Mouse (Mus musculus): ENCODE measurements around the gene Znrf1. TPM values are rescaled to one million over a fixed set of nuclear protein-coding genes. Genes with fewer than 3 reads are reported as not detected.

The Znrf1 gene
- polyA plus RNA-seq, 1 experiment from 2014 or later = 11.0 TPM

GRCm38 (mm10) chr8:111597310-111597709 is 61.4 kb downstream of the Znrf1 start:
- peaks cover 37% of the 10 kb centered on the region for H3K4me1 ChIP-seq (ENCODE audit: control insufficient read depth, insufficient read depth, low read length)
- no peaks in the 10 kb centered on the region for H3K36me3 ChIP-seq (ENCODE audit: control insufficient read depth, insufficient read depth, low read length)
- 17% methylated on average over 1 of the region's 1 CpGs for WGBS
- no peaks in the 10 kb centered on the region for H3K9me3 ChIP-seq (ENCODE audit: control insufficient read depth, low read length)
- ATAC-seq = peak; percentile 82
- H3K9ac ChIP-seq (ENCODE audit: low read depth, low read length) = no peak overlapping the region
- no peaks in the 10 kb centered on the region for H3K27me3 ChIP-seq (replicated peaks; ENCODE audit: control insufficient read depth, insufficient read depth, low read length)
- H3K4me3 ChIP-seq (ENCODE audit: low read length) = no peak overlapping the region; the same call in 1 of the 2 replicates
- H3K4me2 ChIP-seq (ENCODE audit: low read depth, low read length) = peak overlapping the region; percentile 22; the same call in 1 of the 2 replicates
- H3K27ac ChIP-seq (ENCODE audit: low read length) = peak overlapping the region; percentile 91

DNA sequence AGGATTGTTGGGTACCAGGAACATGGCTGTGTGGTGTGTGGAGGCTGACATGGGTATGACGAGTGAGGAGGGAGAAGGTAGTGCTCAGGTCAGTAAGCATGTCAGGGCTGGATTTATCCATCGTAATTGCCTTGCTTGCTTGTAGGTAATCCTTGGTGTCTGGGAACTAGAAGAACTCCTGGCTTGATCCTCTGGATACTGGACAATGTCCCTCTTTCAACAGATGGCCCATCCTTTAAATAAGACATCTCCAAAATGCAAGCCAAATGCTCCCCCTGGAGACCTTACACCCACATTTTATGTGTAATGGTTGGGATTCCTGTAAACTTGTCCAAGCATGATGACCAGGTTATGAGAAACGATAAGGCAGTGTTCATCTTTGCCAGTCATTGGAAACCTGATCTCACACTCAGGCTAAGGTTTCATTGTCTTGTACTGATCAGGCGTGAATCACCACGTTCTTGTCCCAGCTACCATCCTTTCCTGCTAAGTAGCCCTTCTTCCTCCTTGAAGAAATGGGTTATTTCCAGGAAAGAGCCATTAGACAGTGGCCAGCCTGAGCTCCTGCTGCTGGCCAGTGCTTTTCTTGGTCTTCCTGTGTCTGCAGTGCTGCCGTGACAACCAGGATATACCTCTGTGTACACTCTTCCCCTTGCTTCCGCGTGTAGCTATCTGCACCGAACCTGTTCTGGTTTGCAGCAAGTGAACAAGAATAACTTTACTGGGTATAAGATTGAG is 64.0 kb downstream of the Znrf1 start:
- ATAC-seq = no peak
- Histone ChIP-seq H3K9ac (ENCODE audit: low read depth, low read length) (no peak overlapping the region), H3K4me2 (ENCODE audit: low read depth, low read length) (no peak overlapping the region), H3K27me3 (replicated peaks; ENCODE audit: control insufficient read depth, insufficient read depth, low read length) (no peaks in the 10 kb centered on the region), H3K9me3 (ENCODE audit: control insufficient read depth, low read length) (no peaks in the 10 kb centered on the region), H3K27ac (ENCODE audit: low read length) (no peak overlapping the region), H3K4me1 (ENCODE audit: control insufficient read depth, insufficient read depth, low read length) (peaks cover 33% of the 10 kb centered on the region), H3K36me3 (ENCODE audit: control insufficient read depth, insufficient read depth, low read length) (no peaks in the 10 kb centered on the region), H3K4me3 (ENCODE audit: low read length) (no peak overlapping the region)
- 82% methylated on average over 9 of the region's 9 CpGs for WGBS

DNA sequence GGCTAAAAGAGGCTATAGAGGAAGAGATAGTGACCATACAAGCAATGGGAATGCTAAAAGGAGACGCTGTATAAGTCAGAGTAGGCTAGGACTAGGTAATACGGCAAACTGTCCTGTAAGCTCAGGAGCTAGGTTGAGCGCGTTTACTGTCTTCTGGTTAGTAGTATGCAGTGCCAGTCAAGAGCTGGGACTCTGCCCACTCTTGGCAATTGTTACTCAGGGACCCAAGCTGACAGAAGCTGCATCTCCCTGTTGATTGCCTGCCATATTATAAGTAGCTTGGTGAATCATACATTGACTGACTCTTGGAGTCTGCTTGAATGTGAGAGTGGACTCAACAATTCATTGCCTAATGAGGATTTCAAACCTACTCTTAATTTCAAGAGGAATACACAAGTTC is 66.2 kb downstream of the Znrf1 start:
- Histone ChIP-seq H3K9ac (ENCODE audit: low read depth, low read length) (no peak overlapping the region), H3K27me3 (replicated peaks; ENCODE audit: control insufficient read depth, insufficient read depth, low read length) (no peaks in the 10 kb centered on the region), H3K9me3 (ENCODE audit: control insufficient read depth, low read length) (no peaks in the 10 kb centered on the region), H3K27ac (ENCODE audit: low read length) (no peak overlapping the region), H3K4me1 (ENCODE audit: control insufficient read depth, insufficient read depth, low read length) (peaks cover 20% of the 10 kb centered on the region), H3K4me3 (ENCODE audit: low read length) (no peak overlapping the region), H3K4me2 (ENCODE audit: low read depth, low read length) (no peak overlapping the region), H3K36me3 (ENCODE audit: control insufficient read depth, insufficient read depth, low read length) (no peaks in the 10 kb centered on the region)
- ATAC-seq = no peak
- WGBS = 97% methylated on average over 4 of the region's 4 CpGs

- H3K4me2 ChIP-seq (ENCODE audit: low read depth, low read length) = no peak overlapping the region
- no peaks in the 10 kb centered on the region for H3K27me3 ChIP-seq (replicated peaks; ENCODE audit: control insufficient read depth, insufficient read depth, low read length)
- H3K27ac ChIP-seq (ENCODE audit: low read length) = no peak overlapping the region
- ATAC-seq = peak; percentile 15; the same call in 1 of the 2 replicates
- H3K4me1 ChIP-seq (ENCODE audit: control insufficient read depth, insufficient read depth, low read length) = peaks cover 11% of the 10 kb centered on the region
- no peak overlapping the region for H3K9ac ChIP-seq (ENCODE audit: low read depth, low read length)
- no peaks in the 10 kb centered on the region for H3K36me3 ChIP-seq (ENCODE audit: control insufficient read depth, insufficient read depth, low read length)
- H3K4me3 ChIP-seq (ENCODE audit: low read length) = no peak overlapping the region
- 85% methylated on average over 2 of the region's 2 CpGs for WGBS
- no peaks in the 10 kb centered on the region for H3K9me3 ChIP-seq (ENCODE audit: control insufficient read depth, low read length)
These were observed 69.1 kb downstream of the Znrf1 start for GRCm38 (mm10) chr8:111604986-111605385.

- Histone ChIP-seq H3K9me3 (ENCODE audit: control insufficient read depth, low read length) (no peaks in the 10 kb centered on the region), H3K4me1 (ENCODE audit: control insufficient read depth, insufficient read depth, low read length) (peaks cover 9% of the 10 kb centered on the region), H3K4me3 (ENCODE audit: low read length) (no peak overlapping the region), H3K27me3 (replicated peaks; ENCODE audit: control insufficient read depth, insufficient read depth, low read length) (no peaks in the 10 kb centered on the region), H3K9ac (ENCODE audit: low read depth, low read length) (no peak overlapping the region), H3K27ac (ENCODE audit: low read length) (0 out of 2 replicates have a peak overlapping the region, but pooled peaks have one; percentile 29), H3K36me3 (ENCODE audit: control insufficient read depth, insufficient read depth, low read length) (no peaks in the 10 kb centered on the region), H3K4me2 (ENCODE audit: low read depth, low read length) (no peak overlapping the region)
- WGBS = 82% methylated on average over 9 of the region's 9 CpGs
- peak; percentile 14; the same call in 1 of the 2 replicates for ATAC-seq
These were observed 71.1 kb downstream of the Znrf1 start for GRCm38 (mm10) chr8:111606961-111607360.

- H3K36me3 ChIP-seq (ENCODE audit: control insufficient read depth, insufficient read depth, low read length) = no peaks in the 10 kb centered on the region
- 66% methylated on average over 7 of the region's 7 CpGs for WGBS
- no peak overlapping the region for H3K4me2 ChIP-seq (ENCODE audit: low read depth, low read length)
- H3K4me1 ChIP-seq (ENCODE audit: control insufficient read depth, insufficient read depth, low read length) = peaks cover 9% of the 10 kb centered on the region
- H3K27ac ChIP-seq (ENCODE audit: low read length) = peak overlapping the region; percentile 31; the same call in 1 of the 2 replicates
- H3K27me3 ChIP-seq (replicated peaks; ENCODE audit: control insufficient read depth, insufficient read depth, low read length) = no peaks in the 10 kb centered on the region
- no peak overlapping the region for H3K4me3 ChIP-seq (ENCODE audit: low read length)
- peak; percentile 70 for ATAC-seq
- H3K9ac ChIP-seq (ENCODE audit: low read depth, low read length) = no peak overlapping the region
- no peaks in the 10 kb centered on the region for H3K9me3 ChIP-seq (ENCODE audit: control insufficient read depth, low read length)
These were observed 71.5 kb downstream of the Znrf1 start for GRCm38 (mm10) chr8:111607414-111607813.

GRCm38 (mm10) chr8:111613181-111613580 is 77.3 kb downstream of the Znrf1 start:
- H3K4me2 ChIP-seq (ENCODE audit: low read depth, low read length) = no peak overlapping the region
- H3K9me3 ChIP-seq (ENCODE audit: control insufficient read depth, low read length) = no peaks in the 10 kb centered on the region
- H3K4me3 ChIP-seq (ENCODE audit: low read length) = no peak overlapping the region
- H3K27me3 ChIP-seq (replicated peaks; ENCODE audit: control insufficient read depth, insufficient read depth, low read length) = no peaks in the 10 kb centered on the region
- 62% methylated on average over 5 of the region's 5 CpGs for WGBS
- H3K4me1 ChIP-seq (ENCODE audit: control insufficient read depth, insufficient read depth, low read length) = peaks cover 3% of the 10 kb centered on the region; the same call in 1 of the 2 replicates
- no peaks in the 10 kb centered on the region for H3K36me3 ChIP-seq (ENCODE audit: control insufficient read depth, insufficient read depth, low read length)
- no peak overlapping the region for H3K27ac ChIP-seq (ENCODE audit: low read length)
- H3K9ac ChIP-seq (ENCODE audit: low read depth, low read length) = no peak overlapping the region
- peak; percentile 53; the same call in 1 of the 2 replicates for ATAC-seq

GRCm38 (mm10) chr8:111614786-111615701 is 79.1 kb downstream of the Znrf1 start:
- peak; percentile 29; the same call in 1 of the 2 replicates for ATAC-seq

GRCm38 (mm10) chr8:111617812-111618211 is 81.9 kb downstream of the Znrf1 start:
- 66% methylated on average over 6 of the region's 6 CpGs for WGBS
- no peaks in the 10 kb centered on the region for H3K9me3 ChIP-seq (ENCODE audit: control insufficient read depth, low read length)
- H3K27me3 ChIP-seq (replicated peaks; ENCODE audit: control insufficient read depth, insufficient read depth, low read length) = no peaks in the 10 kb centered on the region
- H3K4me3 ChIP-seq (ENCODE audit: low read length) = no peak overlapping the region
- H3K9ac ChIP-seq (ENCODE audit: low read depth, low read length) = no peak overlapping the region
- no peak overlapping the region for H3K4me2 ChIP-seq (ENCODE audit: low read depth, low read length)
- 0 out of 2 replicates have a peak, but pooled peaks have one; percentile 20 for ATAC-seq
- no peak overlapping the region for H3K27ac ChIP-seq (ENCODE audit: low read length)
- H3K4me1 ChIP-seq (ENCODE audit: control insufficient read depth, insufficient read depth, low read length) = peaks cover 13% of the 10 kb centered on the region
- no peaks in the 10 kb centered on the region for H3K36me3 ChIP-seq (ENCODE audit: control insufficient read depth, insufficient read depth, low read length)

More at GRCm38 (mm10) chr8:111614786-111615701, 79.1 kb downstream of the Znrf1 start:
- WGBS = 78% methylated on average over 6 of the region's 6 CpGs
- H3K27me3 ChIP-seq (replicated peaks; ENCODE audit: control insufficient read depth, insufficient read depth, low read length) = no peaks in the 10 kb centered on the region
- no peak overlapping the region for H3K4me2 ChIP-seq (ENCODE audit: low read depth, low read length)
- no peaks in the 10 kb centered on the region for H3K36me3 ChIP-seq (ENCODE audit: control insufficient read depth, insufficient read depth, low read length)
- H3K4me1 ChIP-seq (ENCODE audit: control insufficient read depth, insufficient read depth, low read length) = peaks cover 9% of the 10 kb centered on the region
- no peak overlapping the region; the same call in 1 of the 2 replicates for H3K27ac ChIP-seq (ENCODE audit: low read length)
- H3K9ac ChIP-seq (ENCODE audit: low read depth, low read length) = no peak overlapping the region
- no peak overlapping the region for H3K4me3 ChIP-seq (ENCODE audit: low read length)
- H3K9me3 ChIP-seq (ENCODE audit: control insufficient read depth, low read length) = no peaks in the 10 kb centered on the region

All from intestine, embryonic 16.5 days (tissue).